Mouse (Mus musculus): ENCODE measurements around the gene Lrcol1.

- TF ChIP-seq CTCF (conservative IDR thresholded peaks at IDR 0.05; ENCODE audit: low read length) (no peak), POU5F1 (IDR thresholded peaks at IDR 0.05; ENCODE audit: borderline replicate concordance, low read length) (no peak)
Measured at GRCm38 (mm10) chr5:110296637-110297036, 47.9 kb upstream of the Lrcol1 start.
